Mouse (Mus musculus): ENCODE measurements around the gene Rbm3.
A peak's percentile ranks its signal among the peaks of the same experiment; 100 is the strongest.

Gene Rbm3

DNA sequence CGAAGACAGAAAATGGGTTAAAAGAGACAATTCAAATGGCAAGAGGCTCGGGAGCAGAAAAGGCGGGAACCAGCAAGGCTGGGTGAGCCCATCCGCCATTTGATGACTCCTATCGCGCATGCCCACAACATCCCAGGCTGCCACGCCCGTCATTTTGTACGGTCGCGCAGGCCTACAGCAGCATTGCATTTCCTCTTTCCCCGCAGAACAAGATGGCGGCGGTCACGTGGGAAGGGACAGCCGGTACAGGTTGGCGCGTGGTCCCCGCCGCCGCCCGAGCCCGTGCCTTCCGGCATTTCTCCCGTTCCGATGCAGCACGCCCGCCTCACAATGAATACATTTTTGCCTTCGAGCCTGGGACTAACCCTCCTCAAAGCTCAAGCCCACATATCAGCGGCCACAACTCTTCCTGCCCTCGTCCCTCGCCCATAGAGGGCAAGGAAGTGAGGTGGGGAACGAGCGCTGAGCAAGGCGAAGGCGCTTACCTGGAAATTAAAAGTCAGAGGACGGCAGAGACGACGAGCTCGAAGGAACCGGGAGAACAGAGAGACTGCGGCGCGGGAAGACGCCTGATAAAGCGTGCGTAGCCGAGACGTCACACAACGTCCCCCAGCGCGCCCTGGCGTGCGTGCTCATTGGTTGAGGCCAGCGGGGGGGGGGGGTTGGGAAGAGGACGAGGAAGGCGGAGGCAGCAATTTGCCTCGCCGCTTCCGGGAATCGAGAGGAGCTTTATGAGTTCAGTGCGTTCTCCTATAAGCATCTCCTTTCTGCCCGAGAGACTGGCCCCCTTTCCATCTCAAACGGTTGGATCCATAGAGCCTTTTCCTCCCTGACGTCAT lies at the start of gene Rbm3:
Gene Rbm3, minus strand, starts transcription at position 728 of the 839 bp plus-strand sequence.
- DNase-seq (ENCODE audit: low spot score): peak; percentile 52

DNA sequence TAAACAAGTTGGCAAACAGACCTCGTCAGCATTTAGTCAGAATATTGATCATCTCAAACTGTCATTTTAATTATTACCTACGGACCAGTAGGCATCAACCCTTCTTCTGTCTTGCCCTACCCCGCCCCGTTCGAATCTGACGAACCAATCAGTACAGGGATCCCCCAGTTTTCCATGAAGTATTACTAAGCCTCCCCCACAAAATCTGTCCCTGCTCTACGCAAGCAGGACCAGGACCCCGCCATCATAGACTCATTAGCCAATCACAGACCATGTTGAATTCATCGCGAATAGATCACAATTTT lies 47.7 kb upstream of the Rbm3 start, which contains the start of gene Ebp:
Gene Ebp, minus strand, starts transcription at position 94 of the 305 bp plus-strand sequence.
- peak; percentile 22 for DNase-seq (ENCODE audit: low spot score)

- DNase-seq (ENCODE audit: low spot score): peak; percentile 60
Measured at GRCm38 (mm10) chrX:8192640-8193418, 47.1 kb upstream of the Rbm3 start.

- no peak for DNase-seq (ENCODE audit: low spot score)
Measured at GRCm38 (mm10) chrX:8192126-8192639, 46.5 kb upstream of the Rbm3 start.

DNA sequence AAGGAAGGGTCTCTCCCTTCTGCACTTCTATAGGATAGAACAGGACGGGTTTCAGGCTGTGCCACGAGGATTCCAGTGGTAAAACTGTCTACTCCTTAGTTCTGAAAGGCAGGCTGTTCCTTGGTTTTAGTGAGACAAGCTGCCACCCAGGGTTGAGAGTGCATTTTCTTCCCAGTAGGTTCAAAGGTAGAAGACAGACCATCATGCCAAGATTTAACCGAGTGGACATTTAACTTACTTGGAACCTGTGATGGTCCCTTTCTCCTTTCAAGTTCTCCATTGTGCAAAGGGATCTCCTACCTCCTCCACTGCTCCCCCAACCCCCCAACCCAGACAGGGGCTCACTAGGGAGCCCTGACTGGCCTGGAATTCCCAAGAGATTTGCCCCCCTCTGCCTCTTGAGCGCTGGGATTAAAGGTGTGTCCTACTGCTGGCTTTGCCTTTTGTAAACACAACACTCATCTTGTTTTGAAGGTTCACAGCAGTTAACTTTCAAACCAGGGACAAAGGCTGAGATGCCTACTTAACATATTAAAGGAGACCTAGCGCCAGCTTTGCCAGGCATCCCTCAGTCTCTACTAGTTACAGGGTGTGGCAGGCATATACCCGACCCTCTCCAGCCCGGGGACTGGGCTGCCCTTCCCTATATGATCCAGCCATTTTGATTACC lies 37.3 kb upstream of the Rbm3 start:
- no peak for DNase-seq (ENCODE audit: low spot score)

- DNase-seq (ENCODE audit: low spot score): no peak
Measured at GRCm38 (mm10) chrX:8179646-8180045, 34.0 kb upstream of the Rbm3 start.

GRCm38 (mm10) chrX:8178871-8179270 lies 33.2 kb upstream of the Rbm3 start:
- no peak for DNase-seq (ENCODE audit: low spot score)

GRCm38 (mm10) chrX:8175504-8176385 lies 30.1 kb upstream of the Rbm3 start, which contains the start of gene Tbc1d25:
Gene Tbc1d25, minus strand, starts transcription at chrX:8176181.
- DNase-seq (ENCODE audit: low spot score): peak; percentile 66

GRCm38 (mm10) chrX:8175169-8175503 lies 29.5 kb upstream of the Rbm3 start:
- DNase-seq (ENCODE audit: low spot score): no peak

DNA sequence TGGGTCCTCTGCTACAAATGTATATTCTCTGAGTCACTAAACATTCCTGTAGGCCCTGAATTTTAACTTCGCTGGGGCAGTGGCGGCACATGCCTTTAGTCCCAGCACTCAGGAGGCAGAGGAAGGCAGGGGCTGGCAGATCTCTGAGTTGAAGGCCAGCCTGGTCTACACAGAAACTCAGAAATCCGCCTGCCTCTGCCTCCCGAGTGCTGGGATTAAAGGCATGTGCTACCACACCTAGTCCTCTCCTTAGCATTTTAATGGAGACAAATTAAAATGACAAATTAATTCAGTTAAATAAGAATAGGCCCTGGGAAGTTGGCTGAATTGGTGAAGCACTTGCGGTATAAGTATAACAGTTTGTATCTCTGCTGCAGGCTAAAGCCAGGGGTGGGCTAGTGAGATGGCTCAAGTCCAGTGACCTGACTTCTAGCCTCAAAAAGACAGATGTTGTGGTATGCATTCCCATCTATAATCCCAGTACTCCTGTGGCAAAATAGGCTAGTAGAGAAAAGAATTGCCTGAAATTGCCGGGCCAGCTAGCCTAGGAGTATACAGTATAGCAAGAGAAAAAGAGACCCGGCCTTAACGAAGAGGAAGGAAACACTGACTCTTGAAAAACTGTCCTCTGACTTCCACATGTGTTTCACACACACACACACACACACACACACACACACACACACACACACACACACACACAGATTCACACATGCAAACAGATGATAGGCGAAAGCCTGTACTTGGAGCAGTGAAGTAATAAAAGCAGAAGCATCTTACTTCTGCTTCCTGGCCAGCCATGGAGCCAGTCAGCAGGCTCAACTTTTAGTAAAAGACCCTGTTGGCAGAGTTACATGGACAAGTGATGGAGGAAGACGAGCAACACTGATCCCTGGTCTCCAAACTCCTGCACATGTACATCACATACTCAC lies 22.3 kb upstream of the Rbm3 start:
- DNase-seq (ENCODE audit: low spot score): no peak

- no peak for DNase-seq (ENCODE audit: low spot score)
Measured at GRCm38 (mm10) chrX:8164471-8164870, 18.8 kb upstream of the Rbm3 start.

GRCm38 (mm10) chrX:8163076-8163475 lies 17.4 kb upstream of the Rbm3 start:
- DNase-seq (ENCODE audit: low spot score): no peak

- DNase-seq (ENCODE audit: low spot score): no peak
Measured at GRCm38 (mm10) chrX:8143750-8144149, 1.9 kb downstream of the Rbm3 start.

GRCm38 (mm10) chrX:8142948-8143347 lies 2.7 kb downstream of the Rbm3 start:
- no peak for DNase-seq (ENCODE audit: low spot score)

- no peak for DNase-seq (ENCODE audit: low spot score)
Measured at GRCm38 (mm10) chrX:8141058-8141457, 4.6 kb downstream of the Rbm3 start.

- DNase-seq (ENCODE audit: low spot score): no peak
Measured at GRCm38 (mm10) chrX:8140446-8140845, 5.2 kb downstream of the Rbm3 start.

GRCm38 (mm10) chrX:8139480-8139879 lies 6.2 kb downstream of the Rbm3 start:
- no peak for DNase-seq (ENCODE audit: low spot score)

DNA sequence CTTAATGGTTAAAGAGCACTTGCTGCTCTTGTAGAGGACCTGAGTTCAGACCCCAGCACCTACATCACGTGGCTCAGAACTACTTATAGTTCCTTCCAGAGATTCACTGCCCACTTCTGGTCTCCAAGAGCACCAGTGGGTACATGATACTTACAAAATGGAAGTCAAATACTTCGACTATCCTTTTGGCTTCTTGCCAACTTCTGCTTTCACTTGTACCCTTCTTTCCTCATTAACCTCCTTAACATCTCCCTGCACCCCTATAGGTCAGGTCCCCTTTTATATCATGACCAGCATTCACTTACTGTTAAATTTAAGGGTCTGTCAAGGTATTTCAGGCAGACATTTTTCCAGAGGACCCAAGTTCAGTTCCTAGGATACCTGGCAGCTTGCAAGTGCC lies 9.8 kb downstream of the Rbm3 start:
- DNase-seq (ENCODE audit: low spot score): no peak

- DNase-seq (ENCODE audit: low spot score): peak; percentile 71
Measured at GRCm38 (mm10) chrX:8132017-8132976, 13.4 kb downstream of the Rbm3 start, which contains the start of gene Wdr13. Gene Wdr13, minus strand, starts transcription at chrX:8132892.

All from layer of hippocampus, adult 9-10 months (tissue).